Mouse (Mus musculus) olfactory bulb, adult 2 months (tissue): ENCODE data around the gene Dpep1.

ENCODE experiments used
- CTCF ChIP-seq: fragments of 200-500 bp; IDR thresholded peaks from 2 replicates; pipeline ENCODE4 v1.5.1; 2012; ENCODE audit warnings: low read depth, mild to moderate bottlenecking, low read length, moderate library complexity; ENCODE audit not compliant: insufficient read depth
- POLR2A ChIP-seq: fragments of 200-500 bp; IDR thresholded peaks from 2 replicates; pipeline ENCODE4 v1.6.1; 2012; ENCODE audit warnings: mild to moderate bottlenecking, low read depth, low read length, moderate library complexity; ENCODE audit not compliant: insufficient read depth

DNA sequence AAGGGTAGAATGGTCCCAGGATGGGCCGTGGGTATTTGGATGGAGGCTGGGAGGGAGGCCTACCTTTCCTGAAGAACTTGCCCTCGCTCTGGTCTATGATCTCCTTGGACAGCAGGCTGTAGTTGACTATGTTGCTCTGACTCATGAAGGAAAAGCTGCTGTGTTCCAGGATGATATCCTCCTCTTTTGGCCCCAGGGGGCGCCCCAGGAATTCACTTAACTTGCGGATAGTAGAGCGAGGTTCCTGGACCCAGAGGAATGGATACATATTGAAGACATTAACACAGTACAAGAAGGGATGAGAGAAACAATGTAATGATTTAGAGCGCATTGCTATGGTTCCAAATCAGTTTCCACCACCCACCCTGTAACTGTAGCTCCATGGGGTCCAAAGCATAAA, 40.8 kb upstream of the Dpep1 start:
- no peak for TF ChIP-seq POLR2A
- no peak for TF ChIP-seq CTCF
